Mouse (Mus musculus): ENCODE data around the gene Fhit. TPM values are rescaled to one million over a fixed set of nuclear protein-coding genes. Genes with fewer than 3 reads are reported as not detected.

The Fhit gene
- total RNA-seq, 2 experiments from 2014 or later: 5.1 to 6.5 TPM

DNA sequence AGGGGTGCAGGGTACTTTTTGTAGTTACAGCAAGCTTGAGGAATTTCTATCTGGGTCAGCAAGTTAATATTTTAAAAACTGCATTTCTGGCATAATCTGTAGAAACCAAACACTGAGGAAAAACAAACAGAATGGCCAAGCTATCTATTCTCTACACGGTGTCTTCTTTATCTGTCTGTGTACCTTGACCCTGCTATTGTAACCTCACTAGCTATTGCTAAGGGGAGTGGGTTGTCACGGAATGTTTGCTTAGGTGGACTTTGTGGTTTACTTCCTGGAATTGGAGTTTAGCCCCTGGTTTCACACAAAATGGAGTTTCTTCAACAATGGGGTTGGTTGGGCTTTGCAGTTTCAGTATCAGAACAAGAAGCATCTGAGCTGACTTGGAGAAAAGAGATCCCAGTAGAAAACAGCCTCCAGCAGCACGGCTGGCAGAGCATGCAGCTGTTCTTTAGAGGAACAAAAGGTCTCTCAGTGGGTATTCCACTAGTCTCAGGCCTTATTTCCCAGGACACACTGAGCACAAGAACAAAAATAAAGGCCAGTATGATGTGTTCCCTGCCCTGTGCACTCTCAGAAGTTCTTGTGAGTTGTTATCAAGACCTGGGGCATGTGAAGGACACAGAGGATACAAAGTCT lies 1540.8 kb downstream of the Fhit start:
- DNase-seq (ENCODE audit: low spot score in 2 of 2): no peak

DNA sequence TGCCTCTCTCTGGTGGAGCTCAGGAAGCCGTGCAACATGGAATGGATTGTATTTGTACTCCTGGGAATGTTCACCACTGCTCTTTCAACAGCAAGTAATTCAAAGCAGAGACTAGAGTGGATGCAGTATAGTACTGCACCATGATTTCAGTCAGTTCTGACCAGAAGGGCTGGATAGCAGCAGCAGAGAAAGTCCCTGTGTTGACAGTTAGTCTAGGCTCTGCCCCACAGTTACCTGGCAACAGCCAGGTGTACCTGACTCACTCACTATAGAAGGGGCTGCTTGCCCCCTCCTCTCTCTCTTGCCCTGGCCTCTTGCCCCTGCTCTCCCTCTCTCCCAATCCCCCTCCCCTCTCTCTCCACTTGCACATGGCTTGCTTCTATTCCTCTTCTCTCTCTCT lies 1542.0 kb downstream of the Fhit start:
- no peak for DNase-seq (ENCODE audit: low spot score in 2 of 2)

DNA sequence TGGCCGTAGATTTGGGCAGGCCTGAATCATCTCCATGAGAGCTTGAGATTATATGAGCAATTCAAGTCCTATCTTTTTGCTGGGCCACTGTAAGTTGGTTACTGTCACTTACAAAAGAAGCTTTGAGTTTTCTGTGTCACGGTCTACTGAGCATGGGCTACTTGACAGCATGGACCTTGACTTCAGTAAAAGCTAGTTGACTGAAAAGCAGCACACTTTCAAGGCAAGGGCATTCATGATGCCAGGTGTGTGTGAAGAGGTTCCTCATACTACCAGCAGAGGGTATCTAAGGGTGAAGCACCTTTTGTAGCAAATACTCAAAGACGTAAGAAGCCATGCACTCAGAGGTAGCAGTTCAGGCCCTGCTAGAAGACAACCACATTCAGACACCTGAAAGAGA lies 1548.7 kb downstream of the Fhit start:
- no peak for DNase-seq (ENCODE audit: low spot score in 2 of 2)

DNA sequence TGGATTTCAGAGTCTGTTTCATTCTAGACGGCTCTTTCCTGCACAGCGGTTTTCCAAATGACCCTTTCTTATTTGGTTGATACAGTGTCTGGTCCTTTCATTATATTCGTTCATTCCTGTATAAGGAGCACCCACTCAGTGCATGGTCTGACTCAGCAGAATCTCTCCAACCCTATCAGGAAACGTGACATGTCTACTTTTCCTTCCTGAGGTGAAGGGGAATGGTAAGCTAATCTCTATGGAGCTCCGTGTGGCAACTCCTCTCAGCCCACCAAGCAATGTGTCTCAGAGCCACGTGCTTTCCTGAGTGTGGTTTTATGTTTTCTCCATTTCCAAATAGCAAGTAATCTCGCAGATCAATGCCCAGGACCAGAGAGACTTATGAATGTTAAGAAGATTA lies 1552.7 kb downstream of the Fhit start:
- DNase-seq (ENCODE audit: low spot score in 2 of 2): no peak

DNA sequence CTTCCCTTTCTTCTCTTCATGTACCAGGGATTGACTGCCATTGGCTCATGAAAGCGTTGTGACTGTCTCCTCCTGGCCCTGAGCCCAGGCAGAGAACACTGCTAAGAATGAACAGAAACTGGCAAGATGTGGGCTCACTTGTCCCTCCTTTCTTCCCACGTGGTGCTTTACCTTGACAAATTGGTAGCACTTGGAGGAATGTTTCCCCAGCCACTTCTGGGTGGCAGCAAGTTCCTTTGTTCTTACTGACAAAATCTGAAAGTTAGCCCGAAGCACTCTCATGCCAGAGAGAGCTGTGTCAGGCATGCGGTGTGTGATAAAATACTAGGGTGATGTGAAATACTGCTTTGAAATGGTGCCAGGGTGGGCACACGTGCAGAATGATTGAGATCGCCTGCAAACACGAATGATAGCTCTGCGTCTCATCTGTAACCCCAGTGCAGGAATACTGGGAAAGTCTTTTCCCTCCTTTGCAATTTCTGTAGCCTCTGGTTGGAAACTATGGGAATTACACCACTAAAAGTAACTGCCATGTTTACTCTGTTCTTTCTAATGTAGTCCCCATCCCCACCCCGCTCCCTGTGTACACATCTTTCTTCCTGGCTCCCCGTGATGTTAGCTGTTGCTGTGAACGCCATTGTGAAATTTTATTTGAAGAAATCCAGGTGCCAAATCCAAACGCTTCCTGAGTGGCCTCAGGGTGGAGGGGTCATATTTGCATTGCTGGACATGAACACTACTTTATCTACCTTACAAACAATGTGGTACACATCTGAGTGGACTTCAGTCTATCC lies 1555.1 kb downstream of the Fhit start:
- DNase-seq (ENCODE audit: low spot score in 2 of 2): peak in 1 of 2 experiments; percentile 18

DNA sequence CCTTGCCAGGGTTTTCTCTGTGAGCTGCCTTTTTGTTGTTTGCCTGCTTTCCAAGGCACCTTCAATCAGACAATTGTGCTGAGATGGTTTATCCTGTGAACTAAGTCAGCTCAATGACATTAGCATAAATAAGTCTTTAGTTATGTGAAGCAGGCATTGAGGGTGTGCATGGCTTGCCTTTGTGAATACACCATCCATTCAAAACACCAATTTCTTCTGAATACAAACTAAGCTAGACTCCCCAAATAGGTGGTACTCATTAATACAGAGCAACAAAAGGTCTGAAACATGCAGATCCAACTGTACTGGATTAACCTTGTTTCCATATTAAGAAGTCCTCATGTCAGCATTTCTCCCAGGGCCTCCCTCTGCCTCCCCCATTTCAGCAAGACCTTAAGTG lies 1561.6 kb downstream of the Fhit start:
- DNase-seq (ENCODE audit: low spot score in 2 of 2): no peak

DNA sequence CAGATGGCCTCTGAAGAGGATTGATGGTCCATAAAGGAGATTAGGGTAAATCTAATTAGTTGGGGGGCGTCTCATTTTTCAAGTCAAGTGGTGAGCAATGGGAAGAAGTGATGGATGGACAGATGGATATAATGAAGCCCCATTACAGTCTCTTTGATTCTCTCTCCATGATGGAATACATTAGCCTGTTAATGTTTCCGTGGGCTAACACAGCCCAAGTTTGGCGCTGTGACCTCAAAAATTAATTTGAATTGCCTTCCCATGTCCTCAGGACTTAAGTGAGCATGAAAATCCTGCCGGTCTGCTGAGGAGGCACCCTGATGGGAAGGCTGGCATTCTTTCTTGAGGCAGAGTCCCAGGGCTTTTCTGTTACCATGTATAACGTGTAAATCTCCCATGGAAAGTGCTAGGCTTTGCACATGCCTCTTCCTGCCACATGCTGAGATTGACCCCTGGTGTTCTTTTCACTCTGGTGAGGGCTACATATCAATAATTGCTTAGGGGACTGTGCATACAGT lies 1564.3 kb downstream of the Fhit start:
- DNase-seq (ENCODE audit: low spot score in 2 of 2): no peak

DNA sequence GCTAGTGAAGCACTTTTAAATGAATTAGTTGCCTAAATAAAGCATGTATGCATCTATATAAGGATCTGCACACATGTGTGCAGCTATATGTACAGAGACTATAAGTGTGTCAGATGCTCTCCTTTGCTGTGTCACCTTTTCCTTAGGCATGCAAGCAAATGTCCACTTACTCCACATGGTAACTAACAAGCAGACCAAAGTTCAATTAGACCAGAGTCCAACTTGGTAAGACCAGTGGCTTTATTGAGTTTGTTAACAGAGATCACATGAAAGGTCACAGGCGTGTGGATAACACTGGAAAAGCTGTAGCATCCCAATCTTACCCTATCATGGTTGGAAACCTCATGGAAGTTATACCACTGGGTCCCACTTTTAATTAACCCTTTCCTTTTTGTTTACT lies 1572.7 kb downstream of the Fhit start:
- no peak for DNase-seq (ENCODE audit: low spot score in 2 of 2)

DNA sequence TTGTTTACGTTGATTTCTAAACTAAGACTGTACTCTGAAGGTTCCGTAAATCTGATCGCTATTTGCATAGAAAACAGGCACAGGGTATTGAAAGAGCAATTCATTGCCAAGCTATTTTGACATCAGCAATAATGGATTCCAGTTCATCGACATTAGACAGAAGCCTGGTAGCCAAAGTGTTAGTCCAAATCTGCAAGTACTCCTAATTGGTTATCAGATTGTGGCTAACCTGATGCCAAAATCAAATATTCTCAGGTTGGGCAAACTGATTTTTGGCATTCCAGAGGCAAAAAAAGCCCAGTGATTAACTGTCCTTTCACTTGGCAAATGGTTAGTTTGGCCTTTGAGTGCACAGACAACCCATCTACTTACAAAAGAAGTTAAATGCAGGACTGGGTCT lies 1573.9 kb downstream of the Fhit start:
- DNase-seq (ENCODE audit: low spot score in 2 of 2): peak in 1 of 2 experiments; percentile 19

DNA sequence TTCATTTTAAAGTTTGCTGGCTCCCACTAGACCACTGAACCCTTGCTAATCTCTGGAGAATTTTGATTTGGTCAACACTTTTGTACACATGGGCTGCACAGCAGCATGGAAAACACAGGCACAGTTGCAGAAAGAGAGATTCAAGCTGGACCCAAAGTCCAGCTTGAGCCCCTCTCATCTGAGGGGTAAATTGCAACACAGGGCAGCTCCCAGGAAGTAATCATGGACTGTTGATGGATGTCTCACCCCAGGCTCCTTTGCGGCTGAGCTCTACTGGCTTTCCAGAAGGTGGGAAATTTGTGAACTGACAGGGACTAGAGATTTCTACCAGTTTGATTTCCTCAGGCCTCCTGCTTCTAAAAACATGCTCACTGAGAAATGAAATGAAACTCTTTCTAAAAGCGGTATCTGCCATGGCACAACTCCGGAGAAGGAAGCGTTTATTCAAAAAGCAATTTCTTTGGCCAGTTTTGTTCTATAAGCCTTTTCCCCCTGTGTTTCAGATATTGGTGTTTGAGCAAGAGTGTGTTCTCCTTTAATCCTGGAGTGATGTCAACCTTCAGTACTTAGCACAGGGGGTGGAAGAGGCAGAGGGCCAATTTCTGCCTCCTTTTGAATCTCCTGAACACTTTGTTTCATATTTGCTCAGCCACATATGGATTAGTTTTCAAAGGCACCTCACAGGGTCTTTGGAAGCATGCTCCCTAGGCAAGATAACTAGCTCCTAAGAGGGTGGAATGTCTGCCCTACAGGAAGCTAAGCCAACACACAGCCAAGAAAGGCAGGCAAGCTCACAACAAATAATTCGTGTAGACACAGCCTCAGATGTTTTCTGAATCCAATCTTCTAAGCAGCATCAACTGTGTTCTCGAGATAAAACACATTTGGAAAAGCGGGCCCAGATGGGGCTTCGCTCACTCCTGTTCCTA lies 1578.3 kb downstream of the Fhit start:
- peak in 1 of 2 experiments; percentile 13 for DNase-seq (ENCODE audit: low spot score in 2 of 2)

DNA sequence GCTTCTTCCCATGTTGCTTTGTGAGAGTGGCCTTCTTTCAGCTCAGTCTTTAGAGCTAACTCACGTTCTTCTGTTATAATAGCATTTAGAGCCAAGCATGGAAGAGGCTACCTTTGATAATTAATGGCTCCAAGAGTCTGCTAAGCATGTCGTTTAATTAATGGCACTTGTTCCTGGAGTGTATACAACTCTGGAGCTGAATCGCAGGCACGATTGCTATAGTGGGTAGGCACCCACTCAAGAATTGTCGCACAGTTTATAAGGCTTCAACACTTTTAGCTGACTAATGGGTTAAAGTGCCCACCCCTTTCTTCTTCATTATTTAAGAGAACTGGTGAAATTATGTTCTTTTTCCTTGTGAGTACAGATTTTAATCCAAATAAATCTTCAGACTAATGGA lies 1605.5 kb downstream of the Fhit start:
- DNase-seq (ENCODE audit: low spot score in 2 of 2): no peak

DNA sequence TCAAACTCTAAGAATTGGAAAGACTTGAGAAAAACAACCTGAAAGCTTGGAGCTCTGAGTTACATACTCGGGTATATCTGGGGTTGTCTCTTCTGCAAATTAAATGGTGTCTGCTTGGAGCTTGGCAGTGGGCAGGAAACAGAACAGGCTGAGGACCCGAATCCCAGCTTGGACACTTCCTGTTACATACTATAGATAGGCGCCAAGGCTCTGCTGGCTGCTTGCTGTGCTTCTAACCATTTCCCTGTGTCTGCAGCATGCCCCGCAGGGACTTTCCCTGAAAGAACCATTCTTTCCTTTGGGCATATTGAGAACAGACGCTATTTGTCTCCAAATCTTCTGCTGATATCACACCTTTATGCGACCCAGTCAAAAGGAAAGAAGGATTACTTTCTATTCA lies 1606.0 kb downstream of the Fhit start:
- DNase-seq (ENCODE audit: low spot score in 2 of 2): no peak

DNA sequence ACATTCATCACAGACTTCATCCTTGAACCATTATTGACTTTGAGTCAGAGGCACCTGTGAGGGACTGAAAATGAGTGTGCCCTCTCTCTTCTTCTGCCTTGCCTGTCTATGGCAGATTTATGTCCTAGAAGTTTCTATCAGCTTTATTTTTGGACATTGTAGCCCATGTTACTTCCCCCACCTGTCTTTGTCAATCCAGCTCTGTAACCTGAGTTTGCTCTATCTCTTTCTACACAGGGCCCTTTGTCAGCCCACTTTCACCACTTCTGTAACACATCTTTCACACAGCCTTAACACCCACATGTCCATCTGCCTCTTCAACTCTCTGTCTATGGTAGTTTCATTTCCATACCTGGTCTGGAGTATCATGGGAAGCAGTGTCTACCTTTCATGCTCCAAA lies 1609.7 kb downstream of the Fhit start:
- no peak for DNase-seq (ENCODE audit: low spot score in 2 of 2)

DNA sequence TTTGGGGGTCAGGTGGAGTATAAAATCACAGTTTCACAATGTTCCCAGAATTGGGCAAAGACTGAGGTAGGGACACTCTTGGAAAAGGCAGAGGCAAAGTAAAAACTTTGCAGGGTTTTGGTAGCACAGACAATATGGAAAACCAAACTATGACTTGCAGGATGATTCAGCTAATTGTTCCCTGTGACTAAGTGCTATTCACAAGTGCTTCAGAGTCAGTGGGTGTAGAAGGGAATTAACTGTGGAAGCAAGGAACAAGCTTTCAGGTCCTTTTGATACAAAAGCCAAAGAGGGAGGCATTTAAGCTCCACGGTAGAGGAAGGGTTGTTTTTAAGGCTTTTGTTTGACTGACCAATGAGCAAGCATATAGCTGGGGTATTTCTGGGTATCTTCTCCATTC lies 1613.9 kb downstream of the Fhit start:
- DNase-seq (ENCODE audit: low spot score in 2 of 2): no peak

DNA sequence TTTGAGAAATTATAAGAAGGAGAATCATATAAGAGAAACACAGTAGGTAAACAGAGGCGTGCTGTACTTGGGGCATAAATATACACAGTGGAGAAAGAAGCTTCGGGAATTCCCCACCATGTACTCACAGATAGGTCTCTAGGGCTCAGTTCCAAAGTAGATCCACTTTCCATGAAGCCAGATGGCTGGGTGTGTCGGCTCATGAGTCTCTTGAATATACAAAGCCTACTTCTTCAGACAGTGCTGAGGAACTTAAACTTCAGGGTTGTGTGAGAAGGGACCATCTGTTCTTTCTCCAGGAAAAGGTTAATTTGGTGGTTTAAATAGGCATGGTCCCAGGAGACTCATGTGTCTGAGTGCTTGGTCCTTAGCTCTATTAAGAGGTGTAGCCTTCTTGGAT lies 1617.5 kb downstream of the Fhit start:
- DNase-seq (ENCODE audit: low spot score in 2 of 2): no peak

DNA sequence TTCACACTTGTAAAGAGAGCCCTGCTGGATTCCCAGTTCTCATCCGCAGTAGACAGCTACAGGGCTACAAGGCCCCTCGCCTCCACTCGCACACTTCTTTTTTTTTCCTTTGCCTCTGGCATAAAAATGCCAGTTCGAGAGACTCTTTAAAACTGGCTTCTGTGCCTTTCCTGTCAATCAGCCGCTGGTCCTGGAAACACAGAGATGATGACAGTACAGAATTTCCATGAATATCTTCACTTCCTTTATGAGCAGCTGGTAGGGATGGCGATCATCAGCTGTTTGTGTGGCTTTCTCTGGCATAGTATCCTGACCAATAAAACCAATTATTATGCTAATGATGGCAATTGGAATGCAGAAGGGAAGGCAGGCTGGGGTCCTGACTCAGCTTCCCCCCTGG lies 1626.3 kb downstream of the Fhit start:
- DNase-seq (ENCODE audit: low spot score in 2 of 2): peak in 1 of 2 experiments; percentile 44

DNA sequence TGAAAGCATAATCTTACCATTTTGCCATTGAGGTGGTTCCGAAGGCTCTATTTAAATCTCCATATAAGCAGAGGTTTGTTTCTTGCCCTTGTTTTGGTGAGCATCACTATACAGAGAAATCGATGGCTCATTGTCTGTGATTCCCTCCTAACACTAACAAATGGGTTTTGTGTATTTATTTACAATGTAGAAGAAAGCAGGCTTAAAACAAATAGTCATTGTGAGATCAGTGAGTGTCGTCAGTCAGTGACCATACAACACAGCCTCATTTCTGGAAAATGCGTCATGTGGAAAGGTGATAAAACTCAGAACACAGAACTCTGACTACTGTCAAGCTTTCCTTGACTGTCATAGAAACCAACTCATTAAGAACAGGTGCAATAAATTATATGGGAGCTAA lies 1632.6 kb downstream of the Fhit start:
- no peak for DNase-seq (ENCODE audit: low spot score in 2 of 2)

DNA sequence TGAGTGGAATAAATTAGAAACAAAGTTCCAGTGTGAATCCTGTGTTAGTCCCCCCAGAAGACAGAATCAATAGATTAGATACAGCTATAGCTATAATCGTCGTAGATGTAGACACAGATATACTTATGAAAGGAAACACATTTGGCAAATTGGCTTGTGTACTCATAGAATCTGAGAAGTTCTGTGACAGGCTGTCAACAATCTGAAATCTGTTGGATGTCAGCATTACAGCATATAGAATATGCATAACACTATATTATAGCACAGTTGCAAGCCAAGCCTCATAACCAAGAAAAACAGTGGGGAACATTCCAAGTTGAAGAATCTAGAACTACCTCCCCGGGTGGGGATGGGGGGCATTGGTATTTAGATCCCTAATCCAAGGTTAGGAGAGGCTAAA lies 1635.7 kb downstream of the Fhit start:
- no peak for DNase-seq (ENCODE audit: low spot score in 2 of 2)

DNA sequence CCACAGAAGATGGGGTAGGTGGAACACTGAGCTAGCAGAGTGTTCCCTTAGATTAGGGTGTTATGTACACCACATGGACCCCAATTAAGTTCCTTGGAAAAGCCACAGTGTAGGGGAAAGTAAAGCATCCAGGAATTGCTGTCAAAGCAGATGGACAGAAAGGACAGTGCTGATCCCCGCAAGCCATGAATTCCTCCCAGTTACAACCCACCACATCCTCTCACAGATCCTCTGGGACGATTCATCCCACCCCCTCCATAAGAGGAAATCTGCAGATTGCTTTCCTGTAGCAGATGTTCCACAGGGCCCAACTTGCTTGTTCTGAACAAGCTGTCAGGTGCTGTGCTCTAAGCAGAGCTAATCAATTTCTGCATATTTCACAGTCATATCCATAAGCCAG lies 1644.2 kb downstream of the Fhit start:
- peak; percentile 29 to 55 for DNase-seq (ENCODE audit: low spot score in 2 of 2)

DNA sequence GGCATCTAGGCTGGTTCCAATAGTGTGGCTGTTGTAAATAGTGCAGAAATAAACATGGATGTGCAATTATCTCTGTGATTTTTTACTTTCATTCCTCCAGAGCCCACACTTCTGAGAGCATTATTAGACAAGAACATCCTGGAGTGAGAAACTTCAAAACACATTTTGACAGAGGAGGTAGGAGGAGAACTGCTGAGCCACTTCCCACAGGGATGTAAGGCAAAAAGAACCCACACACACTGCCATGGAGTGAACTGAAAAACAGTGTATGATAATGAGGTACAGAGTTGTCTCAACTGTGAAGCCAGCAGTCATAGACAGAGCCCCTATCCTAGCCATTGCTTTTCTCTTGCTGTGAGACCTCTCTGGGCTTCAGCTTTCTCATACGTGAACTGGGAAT lies 1652.2 kb downstream of the Fhit start:
- DNase-seq (ENCODE audit: low spot score in 2 of 2): no peak

Data from layer of hippocampus, postnatal 14 days (tissue).